Mouse (Mus musculus) pancreas, adult 10 weeks (tissue): Measurements from ENCODE around the gene Aldh3a1. TPM values are rescaled to one million over a fixed set of nuclear protein-coding genes. Genes with fewer than 3 reads are reported as not detected.

Source experiments
- polyA plus RNA-seq: library from polyadenylated mRNA; stranded (reverse); fragments of 350-450 nt; fragmentation: Illumina TruSeq; extraction: RNeasy Lipid Tissue Mini Kit (QIAGEN cat#74804); gene quantifications from one replicate; pipeline ENCODE4 v1.2.3, GENCODE M21; 2015; ENCODE audit warnings: low read depth, low replicate concordance; ENCODE audit not compliant: insufficient read depth

Aldh3a1 gene
- polyA plus RNA-seq = not detected

GRCm38 (mm10) chr11:61207487-61208246 is at the start of gene Aldh3a1:
Gene Aldh3a1, plus strand, starts transcription at chr11:61207537.

DNA sequence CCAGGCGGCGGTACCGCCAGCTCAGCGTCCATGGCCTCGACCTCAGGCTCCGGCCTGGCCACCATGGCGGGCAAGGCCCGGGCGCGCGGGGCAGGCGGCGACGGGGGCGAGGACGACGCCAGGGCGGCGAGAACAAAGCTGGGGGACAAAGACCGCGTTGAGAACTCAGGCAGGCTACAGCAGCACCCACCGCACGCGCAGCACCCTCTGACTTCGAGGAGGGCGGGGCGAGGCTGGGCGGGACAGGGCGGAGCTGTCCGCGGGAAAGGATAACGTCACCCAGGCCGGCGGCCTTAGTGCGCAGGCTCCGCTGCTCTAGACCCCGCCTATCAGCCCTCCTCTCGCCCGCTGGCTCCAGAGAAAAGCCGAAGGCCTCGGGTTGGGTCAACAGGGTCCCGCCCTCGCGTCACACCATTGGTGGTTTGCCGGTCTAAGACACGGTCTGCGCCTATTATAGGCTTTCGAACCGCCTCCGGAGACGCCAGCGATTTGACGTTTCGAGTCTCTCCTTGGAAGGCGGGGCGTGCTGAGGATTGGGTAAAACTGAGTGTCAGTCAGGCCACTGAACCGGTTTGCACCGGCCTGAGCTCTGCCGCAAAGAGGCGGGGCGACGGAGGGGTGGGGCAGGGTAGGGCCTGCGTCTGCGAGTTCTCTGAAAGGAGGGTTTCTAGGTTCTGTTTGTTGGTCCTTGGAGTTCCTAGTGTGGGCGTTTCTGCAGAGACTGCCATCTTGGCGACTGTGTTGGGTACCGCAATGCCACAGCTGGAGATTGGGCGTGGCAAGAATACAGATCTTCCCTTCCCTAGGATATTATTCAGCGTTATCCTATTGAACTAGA is 32.3 kb upstream of the Aldh3a1 start, which contains the start of gene Usp22:
Gene Usp22 (minus strand): TSS at position 235 of the 838 bp plus-strand sequence.

DNA sequence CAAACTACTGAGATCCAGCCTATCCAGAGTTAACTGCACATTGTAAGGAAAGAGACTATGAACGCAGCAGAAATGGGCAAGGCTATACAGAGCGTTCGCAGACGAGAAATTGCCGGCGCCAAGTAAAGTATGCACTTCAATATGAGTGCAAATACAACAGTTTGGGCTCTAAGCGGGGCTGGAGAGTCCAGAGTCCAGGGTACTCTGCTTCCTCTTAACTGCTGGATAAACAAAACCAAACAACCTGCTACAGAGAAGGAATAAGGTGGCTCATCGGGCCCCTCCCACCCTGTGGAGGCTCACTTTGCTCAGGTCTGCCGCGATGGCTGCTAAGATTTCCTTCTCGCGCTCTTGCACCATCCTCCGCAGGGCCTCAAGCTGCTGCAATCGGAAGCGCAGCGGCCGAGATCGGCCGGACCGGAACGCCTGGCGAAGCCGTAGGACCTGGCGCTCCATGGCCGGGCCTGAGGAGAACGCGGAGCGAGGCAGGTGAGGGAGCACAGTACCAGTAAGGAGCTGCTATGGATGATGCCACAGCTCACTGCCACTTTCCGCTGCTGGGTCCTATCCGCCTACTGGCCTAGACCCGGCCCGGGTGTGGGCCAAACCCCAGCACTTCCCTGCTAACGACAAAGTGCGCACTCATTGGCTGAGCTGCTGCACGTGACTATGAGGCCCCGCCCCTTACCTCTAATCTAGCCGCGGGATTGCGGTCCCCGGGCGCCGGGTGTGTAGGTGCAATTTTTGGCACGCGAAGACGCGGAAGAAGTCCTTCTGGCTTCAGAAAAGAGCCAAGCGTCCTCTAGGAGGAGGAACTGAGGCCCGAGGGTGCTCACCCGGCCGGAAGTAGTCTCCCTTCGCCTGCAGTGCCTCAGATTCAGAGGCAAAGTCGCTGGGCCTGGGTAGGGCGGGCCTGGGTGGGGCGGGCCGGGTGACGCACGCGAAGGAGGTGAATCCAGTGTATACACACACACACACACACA is 59.5 kb downstream of the Aldh3a1 start, which contains the start of gene Aldh3a2:
Gene Aldh3a2 (minus strand): TSS at position 914 of the 983 bp plus-strand sequence.

Other genes starting within 250 kb of the Aldh3a1 start
- 0.46 TPM for gene Kcnj12, start 185.0 kb upstream of the Aldh3a1 start, polyA plus RNA-seq
- 0.42 TPM for gene Tnfrsf13b, start 80.8 kb upstream of the Aldh3a1 start, polyA plus RNA-seq
- gene Usp22, start 32.5 kb upstream of the Aldh3a1 start, polyA plus RNA-seq = 6.2 TPM
- 16.7 TPM for gene Aldh3a2, start 59.9 kb downstream of the Aldh3a1 start, polyA plus RNA-seq
- gene Slc47a2, start 135.3 kb downstream of the Aldh3a1 start, polyA plus RNA-seq = not detected
- gene Slc47a1, start 170.8 kb downstream of the Aldh3a1 start, polyA plus RNA-seq = not detected
- 1.7 TPM for gene Rnf112, start 246.6 kb downstream of the Aldh3a1 start, polyA plus RNA-seq